Mouse (Mus musculus) embryonic fibroblast, embryonic 13.5 days (primary cell): ENCODE measurements around the gene Oxtr.

ENCODE experiments used
- CTCF ChIP-seq: IDR thresholded peaks from 2 replicates; pipeline ENCODE4 v1.5.1; 2011; ENCODE audit warnings: mild to moderate bottlenecking, control low read depth, low read length, moderate library complexity, borderline replicate concordance; ENCODE audit not compliant: insufficient read depth
- POLR2A ChIP-seq: IDR thresholded peaks from 2 replicates; pipeline ENCODE4 v1.6.1; 2011; ENCODE audit warnings: low read depth, mild to moderate bottlenecking, control low read depth, low read length, moderate library complexity

DNA sequence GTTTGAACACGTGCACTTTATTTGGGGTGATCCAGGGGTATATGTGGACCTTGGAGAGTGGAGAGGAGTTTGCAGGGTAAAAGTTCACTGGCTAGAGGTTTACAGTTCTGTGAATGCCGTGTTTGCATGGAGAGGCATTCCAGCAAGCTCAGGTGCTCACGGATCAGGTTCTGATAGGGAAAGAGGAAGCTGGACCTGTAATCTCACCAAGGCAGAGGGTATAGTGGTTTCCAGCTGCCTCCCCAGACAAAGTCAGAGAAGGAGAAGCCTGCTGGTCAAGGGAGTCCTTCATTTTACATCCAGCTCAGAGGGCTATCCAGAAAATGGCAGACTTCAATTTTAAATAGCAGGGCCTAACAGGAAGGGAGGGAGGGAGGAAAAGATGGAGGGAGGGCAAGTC, 28.2 kb upstream of the Oxtr start:
- no peak for TF ChIP-seq CTCF
- no peak for TF ChIP-seq POLR2A
